Mouse (Mus musculus) MEL (cell line): Measurements from ENCODE around the gene Wdr35. TPM values are rescaled to one million over a fixed set of nuclear protein-coding genes. Genes with fewer than 3 reads are reported as not detected.

ENCODE experiments used
- DNase-seq: peaks from one replicate; pipeline ENCODE4 v3.0.0; 2011; ENCODE audit warnings: low read depth, low spot score
- H3K27ac ChIP-seq: 2 replicates; pipeline ENCODE4 v1.5.1; 2012; ENCODE audit warnings: low read depth, mild to moderate bottlenecking, control low read depth, low read length, moderate library complexity; ENCODE audit not compliant: control insufficient read depth
- H3K27me3 ChIP-seq, 2 experiments: fragments of 150-350 bp in 1 of 2; sonication (generic) in 1 of 2; 2 replicates each; pipeline ENCODE4 v1.6.1; 2012; ENCODE audit warnings: low read length in 2 of 2, mild to moderate bottlenecking in 2 of 2, improper control_type of control experiment in 1 of 2, moderate library complexity in 1 of 2; ENCODE audit not compliant: insufficient read depth in 2 of 2, control insufficient read depth in 1 of 2
- H3K36me3 ChIP-seq, 2 experiments: 2 replicates each; pipeline ENCODE4 v1.6.1; 2012 to 2014; ENCODE audit warnings: low read length in 2 of 2, improper control_type of control experiment in 1 of 2, inconsistent platforms in 1 of 2, mild to moderate bottlenecking in 1 of 2; ENCODE audit not compliant: insufficient read depth in 2 of 2, control insufficient read depth in 1 of 2
- H3K4me1 ChIP-seq, 2 experiments: fragments of 150-350 bp in 1 of 2; sonication (generic) in 1 of 2; 2 replicates each; pipeline ENCODE4 v1.6.1; 2012; ENCODE audit warnings: low read length in 2 of 2, improper control_type of control experiment in 1 of 2, mild to moderate bottlenecking in 1 of 2; ENCODE audit not compliant: insufficient read depth in 2 of 2, control insufficient read depth in 1 of 2
- H3K4me3 ChIP-seq, 2 experiments: fragments of 150-350 bp in 1 of 2; sonication (generic) in 1 of 2; 2 replicates each; pipeline ENCODE4 v1.5.1; 2012; ENCODE audit warnings: low read depth in 2 of 2, low read length in 2 of 2, mild to moderate bottlenecking in 2 of 2, moderate library complexity in 2 of 2, control low read depth in 1 of 2, improper control_type of control experiment in 1 of 2; ENCODE audit not compliant: control insufficient read depth in 1 of 2, insufficient read depth in 1 of 2
- H3K79me2 ChIP-seq: 2 replicates; pipeline ENCODE4 v1.6.1; 2012; ENCODE audit warnings: mild to moderate bottlenecking, low read length, moderate library complexity; ENCODE audit not compliant: control insufficient read depth, poor library complexity, insufficient read depth
- H3K9ac ChIP-seq: 2 replicates; pipeline ENCODE4 v1.6.1; 2012; ENCODE audit warnings: low read depth, mild to moderate bottlenecking, control low read depth, low read length, moderate library complexity; ENCODE audit not compliant: control insufficient read depth, poor library complexity, severe bottlenecking
- H3K9me3 ChIP-seq: fragments of 150-350 bp; sonication (generic); replicated peaks from 2 replicates; pipeline ENCODE4 v1.6.1; 2012; ENCODE audit warnings: mild to moderate bottlenecking, low read length, improper control_type of control experiment, moderate library complexity; ENCODE audit not compliant: insufficient read depth
- BHLHE40 ChIP-seq: IDR thresholded peaks from 2 replicates; pipeline ENCODE4 v1.6.1; 2012; ENCODE audit warnings: low read depth, mild to moderate bottlenecking, inconsistent platforms, low read length, improper control_type of control experiment, borderline replicate concordance
- CHD1 ChIP-seq: IDR thresholded peaks from 2 replicates; pipeline ENCODE4 v1.6.1; 2012; ENCODE audit warnings: low read depth, mild to moderate bottlenecking, inconsistent platforms, low read length, improper control_type of control experiment
- CTCF ChIP-seq, 3 experiments: IDR thresholded peaks in 2 of 3; conservative IDR thresholded peaks in 1 of 3; 2 replicates each; pipeline ENCODE4 v1.5.1; 2011 to 2012; ENCODE audit warnings: low read length in 3 of 3, low read depth in 2 of 3, mild to moderate bottlenecking in 2 of 3, improper control_type of control experiment in 1 of 3, inconsistent platforms in 1 of 3, mixed read lengths in 1 of 3, moderate library complexity in 1 of 3; ENCODE audit not compliant: control insufficient read depth in 1 of 3, insufficient read depth in 1 of 3, poor library complexity in 1 of 3, severe bottlenecking in 1 of 3
- E2F4 ChIP-seq: IDR thresholded peaks from 2 replicates; pipeline ENCODE4 v1.6.1; 2011; ENCODE audit warnings: low read depth, low read length, improper control_type of control experiment, borderline replicate concordance
- EP300 ChIP-seq, 2 experiments: IDR thresholded peaks; 2 replicates each; pipeline ENCODE4 v1.6.1; 2011; ENCODE audit warnings: improper control_type of control experiment in 2 of 2, low read length in 2 of 2, low read depth in 1 of 2, mild to moderate bottlenecking in 1 of 2
- JUND ChIP-seq: IDR thresholded peaks from 2 replicates; pipeline ENCODE4 v1.6.1; 2011; ENCODE audit warnings: low read depth, mild to moderate bottlenecking, improper control_type of control experiment, low read length
- KAT2A ChIP-seq: conservative IDR thresholded peaks from 2 replicates; pipeline ENCODE4 v1.6.1; 2012; ENCODE audit warnings: low read depth, low read length, improper control_type of control experiment, inconsistent platforms
- MAX ChIP-seq: IDR thresholded peaks from 2 replicates; pipeline ENCODE4 v1.6.1; 2011; ENCODE audit warnings: low read length, improper control_type of control experiment
- MEF2A ChIP-seq: IDR thresholded peaks from 2 replicates; pipeline ENCODE4 v1.6.1; 2014; ENCODE audit warnings: low read depth, mild to moderate bottlenecking, inconsistent platforms, low read length, improper control_type of control experiment; ENCODE audit not compliant: poor library complexity, insufficient replicate concordance, severe bottlenecking; ENCODE audit errors: extremely low read depth
- MYC ChIP-seq: IDR thresholded peaks from 2 replicates; pipeline ENCODE4 v1.6.1; 2011; ENCODE audit warnings: low read depth, mild to moderate bottlenecking, low read length, improper control_type of control experiment, moderate library complexity
- RCOR1 ChIP-seq: IDR thresholded peaks from 2 replicates; pipeline ENCODE4 v1.6.1; 2012; ENCODE audit warnings: low read depth, mild to moderate bottlenecking, inconsistent platforms, low read length, improper control_type of control experiment
- SIN3A ChIP-seq: IDR thresholded peaks from 2 replicates; pipeline ENCODE4 v1.6.1; 2012; ENCODE audit warnings: low read length, improper control_type of control experiment, inconsistent platforms
- TAL1 ChIP-seq: IDR thresholded peaks from 2 replicates; pipeline ENCODE4 v1.6.1; 2012; ENCODE audit warnings: mild to moderate bottlenecking, inconsistent platforms, low read length, moderate library complexity, mixed read lengths
- TBP ChIP-seq: IDR thresholded peaks from 2 replicates; pipeline ENCODE4 v1.8.0; 2011; ENCODE audit warnings: low read depth, low read length, improper control_type of control experiment
- TCF12 ChIP-seq: IDR thresholded peaks from 2 replicates; pipeline ENCODE4 v1.6.1; 2014; ENCODE audit warnings: low read depth, mild to moderate bottlenecking, inconsistent platforms, low read length, improper control_type of control experiment, moderate library complexity
- USF1 ChIP-seq: IDR thresholded peaks from 2 replicates; pipeline ENCODE4 v1.6.1; 2014; ENCODE audit warnings: low read depth, mild to moderate bottlenecking, inconsistent platforms, low read length, improper control_type of control experiment, moderate library complexity
- ZC3H11A ChIP-seq: IDR thresholded peaks from 2 replicates; pipeline ENCODE4 v1.6.1; 2012; ENCODE audit warnings: low read depth, mild to moderate bottlenecking, inconsistent platforms, low read length, improper control_type of control experiment
- ZKSCAN1 ChIP-seq: IDR thresholded peaks from 2 replicates; pipeline ENCODE4 v1.6.1; 2012; ENCODE audit warnings: low read depth, mild to moderate bottlenecking, inconsistent platforms, low read length, improper control_type of control experiment, moderate library complexity
- polyA plus RNA-seq, 2 experiments: library from polyadenylated mRNA; stranded (reverse) in 1 of 2; unstranded in 1 of 2; fragments of >175 nt in 1 of 2; fragments of >200 nt in 1 of 2; gene quantifications; 2 replicates each; pipeline versions ENCODE4 v1.2.1 to v1.2.4; 2012; ENCODE audit warnings: low replicate concordance in 2 of 2, low read depth in 1 of 2; ENCODE audit not compliant: insufficient read length in 2 of 2, insufficient read depth in 1 of 2, missing spikeins in 1 of 2
- total RNA-seq: library from RNA; depleted of rRNA; stranded (reverse); fragments of 300-350 nt; gene quantifications from 2 replicates; pipeline ENCODE4 v1.2.3, GENCODE M21; 2012

The Wdr35 gene
- total and polyA plus RNA-seq, 3 experiments = 5.7 to 5.9 TPM; not detected in 1

- no peaks in the 10 kb centered on the region for H3K9me3 ChIP-seq
- DNase-seq = no peak
- TF ChIP-seq CHD1 = no peak
- no peak for TF ChIP-seq TBP
- TF ChIP-seq BHLHE40 = no peak
- no peak for TF ChIP-seq EP300 (IDR thresholded peaks at IDR 0.05; ENCODE audit: low read depth in 1 of 2, low read length in 2 of 2)
- no peak for TF ChIP-seq MYC
- TF ChIP-seq TCF12 = no peak
- H3K4me3 ChIP-seq = no peak overlapping the region
- no peak overlapping the region for H3K9ac ChIP-seq
- no peaks in the 10 kb centered on the region for H3K79me2 ChIP-seq
- H3K36me3 ChIP-seq = no peaks in the 10 kb centered on the region
- H3K27ac ChIP-seq = no peak overlapping the region
- no peaks in the 10 kb centered on the region for H3K27me3 ChIP-seq
- no peaks in the 10 kb centered on the region for H3K4me1 ChIP-seq
Observed at GRCm38 (mm10) chr12:9071058-9071457, 97.4 kb downstream of the Wdr35 start.

GRCm38 (mm10) chr12:9071493-9071892, 97.8 kb downstream of the Wdr35 start:
- Histone ChIP-seq H3K36me3 (no peaks in the 10 kb centered on the region), H3K27me3 (no peaks in the 10 kb centered on the region), H3K9ac (no peak overlapping the region), H3K4me1 (no peaks in the 10 kb centered on the region), H3K79me2 (no peaks in the 10 kb centered on the region), H3K27ac (no peak overlapping the region), H3K4me3 (no peak overlapping the region), H3K9me3 (no peaks in the 10 kb centered on the region)
- TF ChIP-seq MEF2A = no peak
- no peak for TF ChIP-seq TCF12
- no peak for TF ChIP-seq E2F4
- TF ChIP-seq SIN3A = no peak
- TF ChIP-seq MYC = no peak
- TF ChIP-seq RCOR1 = no peak
- no peak for TF ChIP-seq MAX
- no peak for TF ChIP-seq EP300 (IDR thresholded peaks at IDR 0.05; ENCODE audit: low read depth in 1 of 2, low read length in 2 of 2)
- no peak for TF ChIP-seq JUND
- TF ChIP-seq TBP = no peak
- TF ChIP-seq KAT2A = no peak
- TF ChIP-seq ZKSCAN1 = no peak
- TF ChIP-seq CTCF (IDR thresholded peaks at IDR 0.05 in 2 of 3, conservative IDR thresholded peaks at IDR 0.05 in 1 of 3; ENCODE audit: control insufficient read depth in 1 of 3, insufficient read depth in 1 of 3, low read depth in 2 of 3, low read length in 3 of 3, poor library complexity in 1 of 3, severe bottlenecking in 1 of 3) = no peak
- no peak for TF ChIP-seq USF1
- no peak for TF ChIP-seq TAL1
- TF ChIP-seq ZC3H11A = no peak
- no peak for TF ChIP-seq BHLHE40
- DNase-seq = no peak
